Mouse (Mus musculus) adrenal gland, postnatal 14 days (tissue): ENCODE measurements around the gene Mettl15. TPM values are rescaled to one million over a fixed set of nuclear protein-coding genes. Genes with fewer than 3 reads are reported as not detected.
"Not testable (repeated sequence)": the region's sequence is repeated elsewhere in the genome, so short reads cannot be mapped to it uniquely, and the experiment has no call there.

Experiments used
- DNase-seq: peaks from one replicate; pipeline ENCODE4 v3.0.0; 2021; ENCODE audit warnings: mixed read lengths
- long read RNA-seq, 2 experiments: library from polyadenylated mRNA; stranded (forward); transcript quantifications; one replicate each; pipeline ENCODE4 v2.0.0; 2021
- total RNA-seq: library from RNA; stranded (reverse); gene quantifications from 2 replicates; pipeline ENCODE4 v1.2.3, GENCODE M21; 2021

Mettl15 gene
- total RNA-seq: 9.2 and 10.0 TPM in 2 replicates
- long read RNA-seq, experiment 1, transcript Mettl15-201 (6 exons, 1,894 nt): major isoform, 7 of 11 reads
- long read RNA-seq, experiment 1, partial matches to known transcripts: 0 of 11 reads
- long read RNA-seq, experiment 1, other reads (novel, unspliced or antisense): 4 of 11 reads
- long read RNA-seq, experiment 2, partial matches to known transcripts: 0 of 7 reads
- long read RNA-seq, experiment 2, other reads (novel, unspliced or antisense): 3 of 7 reads

DNA sequence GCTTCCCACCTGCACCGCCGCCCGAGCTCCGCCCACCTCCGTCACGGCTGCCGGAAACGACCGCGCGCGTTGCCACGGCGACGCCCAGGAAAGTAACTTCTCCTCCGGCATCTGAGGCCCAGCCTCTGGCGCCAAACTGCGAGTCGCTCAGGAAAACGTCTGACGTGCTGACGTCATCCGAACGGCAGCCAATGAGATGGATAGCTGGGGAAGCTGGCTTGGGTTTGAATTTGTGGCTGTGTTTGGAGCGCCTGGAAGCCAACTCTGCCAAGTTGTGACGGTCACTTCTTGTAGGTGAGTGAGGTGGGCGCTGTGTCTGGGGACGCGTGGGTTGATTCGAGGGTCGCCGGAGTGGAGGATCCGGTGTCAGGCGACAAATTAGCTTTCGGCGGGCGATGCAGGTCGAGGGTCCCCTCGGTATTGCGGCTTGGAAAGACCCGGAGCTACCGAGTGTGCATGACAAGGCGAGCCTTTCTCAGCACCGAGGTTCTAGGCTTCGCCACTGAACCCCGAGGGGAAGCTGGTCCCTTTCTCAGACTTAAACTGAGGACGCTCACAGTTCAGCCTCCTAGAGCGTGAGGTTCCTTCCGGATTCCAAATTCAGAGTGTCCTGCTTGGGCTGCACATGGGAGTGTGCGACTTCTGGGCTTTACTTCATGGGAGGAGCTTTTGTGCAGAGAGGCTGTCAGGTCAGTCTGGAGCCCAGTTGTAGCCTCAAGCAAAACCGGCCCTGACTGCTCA lies at the start of gene Mettl15, which contains the start of gene Kif18a:
TSS of gene Mettl15 (minus strand) at position 149 of the 741 bp plus-strand sequence.
TSS of gene Kif18a (plus strand) at position 139 of the 741 bp plus-strand sequence.
- DNase-seq: peak; percentile 97

DNA sequence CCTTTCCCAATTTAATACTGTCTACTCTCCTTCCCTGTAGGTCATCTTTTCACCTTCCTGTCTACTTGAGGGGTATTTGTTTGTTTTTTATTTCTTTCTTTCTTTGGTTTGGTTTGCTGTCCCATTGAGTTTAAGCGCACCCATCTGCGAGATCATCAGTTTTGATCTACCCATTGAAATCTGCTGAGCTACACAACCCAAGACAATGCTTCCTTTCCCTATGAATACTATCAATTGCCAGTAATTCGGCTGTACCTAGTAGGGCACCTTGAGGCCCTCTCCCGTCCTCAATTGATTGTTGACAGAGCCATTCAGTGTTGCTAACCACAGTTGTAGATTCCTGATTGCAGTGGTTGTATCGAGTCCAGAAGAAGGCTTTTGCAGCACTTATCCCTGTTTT lies 30.8 kb upstream of the Mettl15 start:
- DNase-seq: no peak

DNA sequence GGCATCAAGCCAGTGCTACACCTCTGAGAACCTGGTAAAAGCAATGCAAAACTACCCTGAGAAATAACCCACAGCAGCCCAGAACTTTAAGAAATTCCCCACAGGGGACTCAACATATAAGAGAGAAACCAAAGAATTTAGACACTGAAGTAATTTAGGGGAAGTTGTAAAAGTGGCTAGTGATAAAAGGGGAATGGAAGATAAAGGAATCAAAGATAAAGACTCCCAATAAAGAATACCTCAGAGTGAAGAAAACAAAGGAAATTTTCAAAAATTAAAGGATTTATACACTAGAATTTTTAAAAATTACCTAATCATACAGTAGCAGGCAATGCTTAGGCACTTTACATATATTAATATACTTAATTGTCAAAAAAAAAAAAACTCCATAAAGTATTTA lies 23.1 kb upstream of the Mettl15 start:
- no peak for DNase-seq

DNA sequence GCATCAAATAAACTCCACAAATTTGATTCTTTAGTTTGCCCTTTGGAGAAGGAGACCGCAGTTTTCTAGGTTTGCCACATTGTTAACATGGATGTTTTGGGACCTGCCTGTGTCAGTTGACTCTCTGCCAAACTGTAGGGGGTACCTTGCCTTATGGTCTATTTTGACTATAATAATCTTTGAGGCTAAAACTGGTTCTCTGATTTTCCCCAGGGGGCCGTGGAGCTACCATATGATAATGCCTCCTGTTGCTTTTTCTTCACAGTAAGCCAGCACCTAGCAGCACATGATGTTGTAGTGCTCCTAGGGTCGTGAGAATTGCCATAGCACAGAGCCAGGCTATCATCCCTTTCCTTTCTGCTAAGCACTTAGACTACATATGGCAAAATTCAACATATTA lies 21.7 kb upstream of the Mettl15 start:
- DNase-seq: no peak

DNA sequence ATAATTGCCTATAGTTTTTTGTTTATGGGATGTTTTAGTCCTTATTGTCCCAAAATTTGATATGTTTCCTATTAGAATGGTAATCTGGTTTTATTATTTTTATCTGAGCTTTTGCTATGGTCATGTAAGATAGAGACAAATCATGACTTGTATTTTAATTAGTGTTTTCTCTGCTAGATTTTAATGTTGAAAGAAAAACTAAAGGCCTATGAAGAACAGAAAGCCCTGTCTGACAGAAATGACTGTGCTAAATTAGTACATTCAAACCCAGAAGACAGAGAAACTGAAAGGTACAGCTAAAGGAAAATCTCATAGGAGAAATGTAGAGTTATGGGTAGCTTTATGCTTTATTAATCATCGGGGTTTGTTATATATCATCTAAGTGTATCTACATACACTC lies 17.6 kb upstream of the Mettl15 start:
- no peak for DNase-seq

DNA sequence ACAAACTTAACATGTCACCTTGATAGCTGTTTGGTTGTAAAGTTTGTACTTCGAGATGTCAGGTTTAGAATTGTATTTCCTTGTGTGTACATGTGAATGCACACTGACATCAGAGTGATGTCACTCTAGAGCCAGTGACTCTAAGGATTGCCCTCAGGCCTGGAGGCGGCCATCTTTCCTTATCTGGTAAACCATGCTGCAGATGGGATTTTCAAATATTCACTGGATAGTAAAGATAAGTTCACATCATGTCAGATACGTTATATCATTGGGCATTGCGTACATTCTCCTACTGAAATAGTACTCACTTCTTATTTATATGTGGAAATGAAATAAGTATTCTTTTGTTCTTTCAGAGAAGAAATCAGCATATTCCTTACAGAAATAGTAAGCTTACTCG lies 15.7 kb upstream of the Mettl15 start:
- DNase-seq: no peak

DNA sequence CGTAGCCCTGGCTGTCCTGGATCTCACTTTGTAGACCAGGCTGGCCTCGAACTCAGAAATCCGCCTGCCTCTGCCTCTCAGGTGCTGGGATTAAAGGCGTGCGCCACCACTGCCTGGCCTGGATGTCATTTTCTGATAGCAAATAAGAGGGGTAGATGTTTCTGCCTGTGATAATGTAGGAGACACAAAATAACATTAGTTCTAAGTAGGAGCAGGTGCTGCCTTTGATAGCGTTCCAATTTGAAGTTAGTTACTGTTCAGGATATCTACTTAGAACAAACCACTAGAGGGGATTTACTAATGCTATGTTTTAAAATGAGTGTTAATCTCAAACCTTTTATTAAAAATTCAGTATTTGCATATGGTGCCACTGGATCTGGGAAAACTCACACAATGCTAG lies 8.8 kb upstream of the Mettl15 start:
- DNase-seq: no peak

DNA sequence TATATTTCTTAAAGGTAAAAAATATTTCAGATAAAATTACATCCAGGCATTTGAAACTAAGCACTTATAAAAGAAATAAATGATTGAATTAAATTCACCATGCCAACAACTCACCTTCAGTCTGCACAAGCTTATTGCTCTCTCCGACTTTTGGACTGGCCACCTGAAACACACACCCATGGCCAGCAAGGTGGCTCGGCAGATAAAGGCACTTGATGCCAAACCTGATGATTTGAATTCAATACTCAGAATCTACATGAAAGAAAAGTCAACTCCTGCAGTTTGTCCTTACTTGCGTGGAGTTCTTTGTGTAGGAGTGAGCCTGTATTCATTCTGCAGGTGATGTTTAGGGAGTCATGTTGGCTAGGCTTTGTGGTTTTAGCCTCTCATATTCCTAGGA lies 3.6 kb upstream of the Mettl15 start:
- DNase-seq: no peak

DNA sequence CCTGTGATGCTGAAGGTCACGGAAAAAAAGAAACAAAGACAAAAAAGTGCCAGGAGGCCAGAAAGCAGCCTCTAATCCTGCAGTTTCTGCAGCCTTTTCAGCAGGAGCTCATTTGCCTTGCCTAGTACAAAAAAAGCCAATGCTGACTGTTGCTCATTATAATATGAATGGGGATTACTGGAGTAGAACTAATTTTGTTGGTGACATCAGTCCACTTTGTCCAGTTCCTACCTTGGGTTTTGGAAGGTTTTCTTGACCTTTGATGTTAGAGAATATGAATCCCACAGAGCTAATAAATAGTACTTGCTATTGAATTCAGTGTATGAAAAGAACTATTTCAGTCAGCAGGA lies 768 bp upstream of the Mettl15 start:
- DNase-seq: no peak

DNA sequence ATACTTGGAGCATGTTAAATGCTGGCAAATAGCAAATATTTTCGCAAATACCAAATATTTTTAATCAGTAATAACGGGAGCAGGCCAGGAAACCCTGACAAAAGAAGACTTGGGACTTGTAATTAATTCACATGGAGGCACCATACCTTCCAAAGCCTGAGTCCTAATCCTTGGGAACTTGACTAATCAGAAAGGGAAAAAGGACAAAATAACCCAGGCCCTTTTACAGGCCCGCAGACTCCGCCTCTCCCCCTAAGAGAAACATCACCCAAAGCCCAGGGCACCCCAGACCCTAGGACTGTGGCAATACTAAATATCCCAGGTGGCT lies 312 bp downstream of the Mettl15 start:
- no peak for DNase-seq

DNA sequence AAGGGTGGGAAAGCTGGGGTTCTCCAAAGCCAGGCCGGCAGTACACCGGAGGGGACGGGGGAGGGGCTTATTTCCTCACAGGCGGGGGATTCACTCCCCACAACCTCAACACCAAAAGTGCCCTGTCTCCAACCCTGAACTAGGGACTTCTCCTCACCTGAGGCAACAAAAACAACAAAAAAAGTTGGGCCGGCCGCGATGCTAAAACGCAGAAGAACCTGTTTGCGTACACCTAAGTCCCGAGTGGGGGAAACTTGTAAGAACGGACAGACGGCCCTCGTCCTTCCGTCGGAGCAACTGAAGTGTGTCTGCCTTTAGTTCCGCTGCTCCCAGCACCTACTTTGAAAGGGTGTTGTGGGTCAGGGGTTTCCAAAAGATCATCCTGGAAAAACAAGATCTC lies 2.5 kb downstream of the Mettl15 start:
- DNase-seq: peak; percentile 67

DNA sequence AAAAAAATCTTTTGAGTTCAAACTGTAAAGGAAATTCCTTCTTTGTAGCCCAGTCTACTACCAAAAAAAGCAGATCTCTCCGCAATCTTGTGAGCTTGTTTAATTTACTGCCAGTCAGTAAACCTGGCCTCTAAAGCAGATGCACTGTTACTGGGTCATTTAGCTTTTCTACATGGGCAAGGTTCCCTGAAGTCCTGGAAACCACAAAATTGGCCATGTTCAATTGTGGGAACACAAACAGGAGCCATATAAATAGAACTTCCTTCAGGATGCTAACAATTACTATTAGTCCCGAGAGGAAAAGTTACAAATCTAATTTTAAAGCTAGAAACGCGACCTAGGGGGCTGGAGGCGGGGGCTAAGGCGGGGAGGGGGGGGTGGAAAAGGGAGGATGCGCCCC lies 3.0 kb downstream of the Mettl15 start:
- peak; percentile 4 for DNase-seq

DNA sequence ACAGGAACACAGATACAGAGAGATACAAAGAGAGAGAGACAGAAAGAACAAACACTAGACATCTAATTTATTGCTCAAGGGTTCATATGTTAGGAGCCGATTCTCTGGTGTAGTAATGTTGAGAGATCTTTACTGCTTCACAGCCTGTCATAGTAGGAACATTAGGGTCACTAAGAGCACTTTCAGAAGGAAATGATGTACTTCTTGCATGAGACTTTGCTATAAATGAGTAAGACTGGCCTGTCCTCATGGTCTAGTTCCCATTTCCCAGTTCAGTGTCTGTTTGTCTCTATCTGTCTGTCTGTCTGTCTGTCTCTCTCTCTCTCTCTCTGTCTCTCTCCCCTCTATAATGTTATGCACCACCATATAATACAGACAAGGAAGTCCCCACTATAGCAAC lies 7.5 kb downstream of the Mettl15 start:
- DNase-seq: no peak

DNA sequence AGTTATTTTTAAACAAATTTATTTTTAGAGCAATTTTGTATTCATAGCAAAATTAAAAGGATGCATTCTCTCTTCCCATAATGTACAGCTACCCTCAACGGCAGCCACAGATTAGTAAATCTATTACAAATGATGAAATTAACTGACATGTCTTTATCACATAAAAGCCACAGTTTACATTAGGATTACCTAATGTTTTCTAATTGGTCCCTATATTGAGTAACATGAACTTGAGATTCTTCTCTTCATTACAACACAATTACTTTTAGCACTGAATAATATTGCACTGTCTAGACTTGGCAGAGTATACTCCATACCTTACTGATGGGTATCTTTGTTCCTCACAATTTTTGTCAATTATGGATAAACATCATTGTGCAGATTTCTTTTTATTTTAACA lies 17.8 kb downstream of the Mettl15 start:
- no peak for DNase-seq

DNA sequence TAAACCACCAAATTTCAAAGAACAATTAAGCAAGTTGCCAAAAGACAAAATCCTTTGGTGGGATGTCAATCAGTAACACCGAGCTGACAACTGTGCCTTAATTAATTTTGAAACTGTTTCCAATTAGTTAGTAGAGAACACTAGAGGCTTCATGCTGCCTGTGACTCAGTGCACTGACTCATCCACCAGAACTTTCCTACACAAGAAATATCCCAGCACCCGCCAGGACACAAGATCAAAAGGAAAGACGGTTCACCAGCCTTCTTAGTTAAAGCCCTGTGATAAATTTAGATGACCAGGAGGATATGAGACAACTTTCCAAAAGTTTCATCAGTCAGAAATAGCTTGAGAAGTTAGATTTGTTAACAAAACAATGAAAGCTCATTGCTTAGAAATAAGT lies 38.6 kb downstream of the Mettl15 start:
- peak; percentile 20 for DNase-seq

DNA sequence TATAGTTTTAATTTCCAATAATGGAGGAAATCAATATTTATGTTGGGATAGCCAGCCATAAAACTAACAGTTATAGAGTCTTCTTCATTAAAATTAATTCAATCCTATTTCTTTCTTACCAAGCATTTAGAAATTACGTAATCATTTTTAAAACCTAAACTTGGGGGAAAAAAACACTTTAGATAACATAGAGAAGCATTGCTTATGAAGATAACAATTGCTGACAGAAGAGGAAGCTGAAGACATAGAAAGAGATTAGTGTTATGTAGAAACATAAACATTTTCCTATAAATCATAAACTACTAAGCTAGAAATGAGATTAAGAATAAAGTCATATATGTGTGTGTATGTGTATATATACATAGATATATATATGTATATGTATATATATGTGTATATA lies 44.8 kb downstream of the Mettl15 start:
- DNase-seq: no peak

DNA sequence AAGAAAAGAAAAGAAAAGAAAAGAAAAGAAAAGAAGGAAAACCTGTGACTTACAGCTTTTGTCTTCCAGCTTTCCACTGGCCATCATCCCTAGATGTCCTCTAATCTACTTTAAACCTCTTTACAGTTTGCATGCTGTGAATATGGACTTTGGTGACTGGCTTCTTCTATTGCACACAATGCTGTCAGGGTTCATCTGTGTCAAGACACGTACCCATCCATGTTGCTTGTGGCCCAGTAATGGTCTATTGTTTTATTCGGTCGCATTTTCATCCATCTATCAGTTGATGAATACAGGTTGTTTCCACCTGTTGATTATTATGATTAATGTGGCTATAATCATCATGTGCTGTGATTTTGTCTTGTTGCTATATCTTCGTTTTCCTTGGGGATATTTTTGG lies 46.7 kb downstream of the Mettl15 start:
- DNase-seq: no peak

DNA sequence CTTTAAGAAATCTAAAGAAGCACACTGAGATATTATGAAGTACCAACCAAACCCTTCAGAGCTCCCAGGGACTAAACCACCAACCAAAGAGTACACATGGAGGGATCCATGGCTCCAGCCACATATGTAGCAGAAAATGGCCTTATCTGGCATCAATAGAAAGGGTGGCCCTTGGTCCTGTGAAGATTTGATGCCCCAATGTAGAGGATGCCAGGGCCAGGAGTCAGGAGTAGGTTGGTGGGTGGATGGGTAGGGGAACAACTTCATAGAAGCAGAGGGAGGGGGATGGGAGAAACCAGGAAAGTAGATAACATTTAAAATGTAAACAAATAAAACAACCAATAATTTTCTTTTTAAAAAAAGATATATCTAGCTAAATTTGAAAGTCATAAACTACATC lies 50.1 kb downstream of the Mettl15 start:
- DNase-seq: no peak

DNA sequence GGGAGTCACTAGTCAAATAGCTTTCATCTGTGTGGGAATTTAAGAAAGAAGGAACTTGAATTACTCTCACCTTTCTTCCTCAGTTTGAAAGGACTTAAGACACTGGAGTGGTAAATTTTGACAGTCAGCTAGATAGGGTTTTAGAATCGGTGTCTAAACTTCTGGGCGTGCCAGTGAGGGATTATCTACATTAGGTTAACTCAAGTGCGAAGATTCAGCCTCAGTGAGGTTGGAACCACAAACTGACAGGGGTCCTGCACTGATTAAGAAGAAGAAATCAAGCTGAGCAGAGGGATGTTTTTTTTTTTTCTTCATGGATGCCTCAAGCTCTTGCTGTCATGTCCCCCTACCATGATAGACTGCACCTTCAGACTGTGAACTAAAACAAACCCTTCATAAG lies 53.4 kb downstream of the Mettl15 start:
- DNase-seq: no peak

DNA sequence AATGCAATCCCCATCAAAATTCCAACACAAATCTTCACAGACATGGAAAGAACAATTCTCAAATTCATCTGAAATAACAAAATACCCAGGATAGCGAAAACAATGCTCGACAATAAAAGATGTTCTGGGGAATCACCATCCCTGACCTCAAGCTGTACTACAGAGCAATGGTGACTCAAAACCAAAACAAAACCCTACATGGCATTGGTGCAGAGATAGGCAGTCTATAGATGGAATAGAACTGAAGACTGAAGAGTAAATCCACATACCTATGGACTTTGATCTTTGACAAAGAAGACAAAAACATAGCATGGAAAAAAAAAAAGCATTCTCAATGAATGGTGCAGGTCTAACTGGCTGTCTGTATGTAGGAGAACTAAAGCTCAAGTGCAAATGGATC lies 59.1 kb downstream of the Mettl15 start:
- no peak for DNase-seq

DNA sequence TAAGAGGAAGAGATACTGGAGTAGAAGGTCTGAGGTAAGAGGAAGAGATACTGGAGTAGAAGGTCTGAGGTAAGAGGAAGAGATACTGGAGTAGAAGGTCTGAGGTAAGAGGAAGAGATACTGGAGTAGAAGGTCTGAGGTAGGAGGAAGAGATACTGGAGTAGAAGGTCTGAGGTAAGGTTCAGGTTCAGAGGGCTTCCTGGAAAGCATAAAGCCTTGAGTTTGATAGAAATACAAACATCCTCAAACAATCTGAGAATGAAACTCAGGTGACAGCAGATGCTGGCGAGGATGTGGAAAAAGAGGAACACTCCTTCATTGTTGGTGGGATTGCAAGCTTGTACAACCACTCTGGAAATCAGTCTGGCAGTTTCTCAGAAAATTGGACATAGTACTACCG lies 63.9 kb downstream of the Mettl15 start:
- DNase-seq: not testable (repeated sequence)

DNA sequence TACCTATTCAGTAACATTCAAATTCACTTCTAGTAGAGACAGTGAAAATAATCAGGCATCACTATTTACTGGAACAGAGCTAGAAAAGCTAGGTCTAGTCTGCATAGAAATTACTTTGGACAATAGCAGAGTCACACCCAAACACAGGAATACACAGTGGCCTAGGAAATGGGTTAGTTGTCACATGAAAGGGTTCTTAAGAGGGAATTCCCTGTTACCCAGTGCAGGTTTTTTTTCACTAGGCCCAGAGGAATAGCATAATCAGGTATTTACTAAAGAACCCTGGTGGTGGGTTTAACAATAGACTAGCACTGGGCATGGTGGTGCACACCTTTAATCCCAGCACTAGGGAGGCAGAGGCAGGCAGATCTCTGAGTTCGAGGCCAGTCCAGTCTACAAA lies 69.9 kb downstream of the Mettl15 start:
- not testable (repeated sequence) for DNase-seq

DNA sequence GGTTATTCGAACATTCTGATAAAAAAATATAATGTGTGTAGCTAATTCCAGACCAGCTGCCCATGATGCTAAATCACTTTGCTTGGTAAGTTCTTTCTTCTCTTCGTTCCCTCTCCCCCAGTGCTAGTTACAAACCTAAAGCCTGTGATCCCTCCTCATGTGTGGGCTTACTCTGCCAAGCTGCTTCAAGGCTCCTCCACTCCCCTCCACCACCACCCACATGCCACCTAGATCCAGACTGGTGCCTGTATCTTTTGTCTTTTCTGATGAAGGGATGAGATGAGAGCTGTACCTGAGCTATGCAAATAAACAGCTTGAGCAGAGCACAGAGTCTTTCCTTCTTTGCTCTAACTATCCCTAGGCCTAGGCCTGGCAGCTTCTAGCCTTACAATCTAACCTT lies 72.5 kb downstream of the Mettl15 start:
- DNase-seq: no peak

DNA sequence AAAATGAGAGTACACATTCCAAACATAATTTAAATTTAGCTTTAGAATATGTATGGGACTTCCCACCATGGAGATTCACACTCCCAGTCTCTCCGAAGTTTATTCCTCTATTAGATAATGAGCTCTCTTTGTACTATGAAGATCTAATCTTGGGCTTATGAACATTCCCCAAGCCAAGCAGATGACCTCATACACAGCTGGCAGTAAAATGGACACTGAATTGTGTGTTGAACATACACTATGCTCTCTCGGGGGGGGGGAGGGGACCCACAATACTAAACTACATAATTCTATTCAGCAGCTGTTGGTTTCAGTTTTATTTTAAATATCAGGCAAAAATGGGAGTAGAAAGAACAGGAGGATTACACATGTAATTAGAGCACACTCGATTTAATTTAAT lies 97.6 kb downstream of the Mettl15 start:
- DNase-seq: no peak

DNA sequence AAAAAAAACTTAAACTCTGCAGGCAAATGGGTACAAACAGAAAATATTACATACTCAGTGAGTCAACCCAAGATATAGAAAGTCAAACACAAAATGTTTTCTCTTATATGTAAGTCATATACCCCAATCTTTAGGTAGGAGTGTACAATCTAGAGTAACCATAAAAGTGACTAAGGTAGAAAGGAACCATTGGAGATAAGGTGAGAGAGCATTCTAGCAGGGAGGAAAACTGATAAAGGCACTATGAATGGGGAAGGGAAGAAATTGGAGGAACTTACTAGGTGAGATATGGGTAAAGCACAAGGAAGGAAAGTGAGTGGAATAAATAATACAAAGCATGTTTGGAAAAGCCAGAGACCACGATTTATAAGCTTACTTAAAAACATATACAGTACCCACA lies 122.0 kb downstream of the Mettl15 start:
- DNase-seq: no peak
